Mouse (Mus musculus): ENCODE measurements at regions not wholly inside any gene's neighbourhood (a gene's known extent, or its start where the extent isn't known, plus 50 kb on each side); places are given as distances from the start of the nearest gene placed in this dataset.

DNA sequence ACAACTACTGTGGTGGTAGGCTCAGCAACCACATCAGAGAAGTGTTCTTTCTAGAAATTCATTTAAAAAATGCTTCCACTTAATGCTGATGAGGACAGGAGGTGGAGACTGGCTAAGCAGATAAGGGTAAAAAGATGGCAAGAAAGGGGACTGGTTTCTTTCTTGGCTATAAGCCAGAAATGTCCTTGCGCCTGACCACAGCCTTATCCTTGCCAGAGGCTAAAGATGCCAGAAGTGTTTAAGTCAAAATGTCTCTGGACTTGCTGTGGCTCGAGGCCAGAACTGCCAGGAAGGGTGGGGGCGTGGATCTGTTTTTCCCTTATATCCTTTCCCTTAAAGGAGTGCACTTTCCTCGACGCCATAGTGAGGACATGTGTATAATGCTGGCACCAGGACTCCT is 133.7 kb downstream of the Drd1 start:
- Histone ChIP-seq H3K27ac (no peak overlapping the region), H3K4me3 (no peak overlapping the region)
- intact Hi-C loops (cut with DNase I): no loop called here
- no peak for DNase-seq
- no peak for TF ChIP-seq CTCF (IDR thresholded peaks at IDR 0.05)

DNA sequence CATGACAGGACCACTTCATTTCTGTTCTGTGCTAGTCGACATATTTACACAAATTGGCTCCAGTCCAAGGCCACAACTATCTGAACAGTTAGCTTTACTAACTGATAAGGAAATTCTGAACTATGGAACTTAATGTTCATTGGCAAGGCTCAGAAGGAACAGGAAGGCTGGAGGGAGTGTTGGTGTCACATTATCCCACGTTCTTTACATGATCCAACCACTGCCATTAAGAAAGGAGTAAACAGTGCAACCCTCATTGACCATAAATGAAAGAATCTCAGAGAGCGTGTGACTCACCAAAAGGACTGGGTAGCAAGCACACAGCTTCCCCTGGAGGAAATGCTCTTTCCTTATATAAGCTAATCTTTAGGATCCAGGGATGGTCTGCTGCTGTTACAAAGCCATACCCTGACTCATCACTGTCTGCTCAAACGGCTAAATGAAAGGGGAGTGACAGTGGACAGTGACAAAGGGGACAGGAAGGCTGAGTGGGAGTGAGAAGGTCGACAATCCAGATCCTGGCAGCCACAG is 135.6 kb downstream of the Drd1 start:
- Histone ChIP-seq H3K4me3 (no peak overlapping the region), H3K27ac (no peak overlapping the region)
- no peak for TF ChIP-seq CTCF (IDR thresholded peaks at IDR 0.05)
- intact Hi-C loops (cut with DNase I): no loop called here
- DNase-seq: no peak

DNA sequence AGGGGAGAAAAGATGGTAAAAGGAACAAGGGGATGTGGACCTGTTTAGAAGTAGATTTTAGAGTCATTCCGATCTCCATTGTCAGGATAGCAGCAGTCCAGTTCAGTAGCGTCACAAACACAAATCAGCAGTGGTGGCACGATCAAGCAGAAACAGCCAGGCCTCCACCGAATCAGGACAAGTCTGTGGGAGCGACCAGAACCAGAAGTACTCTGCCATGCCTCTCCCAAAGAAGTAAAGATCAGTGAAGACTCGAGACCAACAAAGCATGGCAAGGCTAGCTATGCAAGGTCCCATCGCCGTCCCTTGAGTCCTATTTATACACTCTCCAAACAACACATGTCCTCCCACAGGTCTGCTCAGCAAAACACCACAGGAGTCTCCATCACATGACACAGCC is 140.0 kb downstream of the Drd1 start:
- H3K4me3 ChIP-seq: no peak overlapping the region

DNA sequence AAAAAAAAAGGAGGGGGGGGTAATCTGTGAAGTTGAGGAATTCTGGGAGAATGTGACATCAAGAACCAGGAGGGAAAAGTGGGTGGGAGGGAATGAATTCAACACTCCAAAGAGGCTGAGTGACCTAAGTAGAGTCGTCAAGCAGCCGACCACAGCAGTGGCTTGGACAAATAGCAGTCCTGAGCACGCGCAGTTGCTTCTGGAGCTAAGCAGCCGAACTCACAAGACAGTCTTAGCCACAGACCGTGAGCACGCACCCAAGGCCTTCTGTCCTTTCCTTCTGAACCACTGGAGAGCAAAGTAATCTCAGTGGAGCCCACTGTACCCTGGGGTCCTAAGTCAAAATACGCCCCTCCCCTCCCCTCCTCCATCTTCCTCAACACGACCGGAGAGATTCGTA is 141.1 kb downstream of the Drd1 start:
- DNase-seq: no peak
- Histone ChIP-seq H3K4me3 (no peak overlapping the region), H3K27ac (no peak overlapping the region)
- no peak for TF ChIP-seq CTCF (IDR thresholded peaks at IDR 0.05)
- intact Hi-C loops (cut with DNase I): no loop called here

More for the DNA sequence above, 140.0 kb downstream of the Drd1 start:
- DNase-seq: no peak
- H3K27ac ChIP-seq: no peak overlapping the region
- TF ChIP-seq CTCF (IDR thresholded peaks at IDR 0.05): no peak
- intact Hi-C loops (cut with DNase I): no loop called here

DNA sequence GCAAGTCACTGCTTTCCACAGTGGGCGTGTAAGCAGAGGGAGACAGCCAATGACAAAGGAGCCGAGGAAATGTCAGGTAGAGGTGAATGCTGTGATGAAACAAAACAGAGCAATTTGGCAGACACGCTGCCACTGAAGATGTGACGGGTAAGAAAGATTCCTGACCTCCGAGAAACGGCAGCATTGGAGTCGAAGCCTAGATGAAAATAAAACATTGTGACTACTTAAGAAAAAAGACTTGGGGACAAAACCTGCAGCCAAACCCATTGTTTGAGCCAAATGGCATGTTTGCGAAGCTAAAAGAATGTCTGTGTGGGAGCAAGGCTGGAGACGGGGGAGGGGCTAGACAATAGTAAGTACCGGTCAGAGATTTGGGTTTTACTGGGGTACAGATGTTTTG is 142.0 kb downstream of the Drd1 start:
- no peak overlapping the region for H3K4me3 ChIP-seq
- intact Hi-C loops (cut with DNase I): no loop called here
- no peak for DNase-seq

DNA sequence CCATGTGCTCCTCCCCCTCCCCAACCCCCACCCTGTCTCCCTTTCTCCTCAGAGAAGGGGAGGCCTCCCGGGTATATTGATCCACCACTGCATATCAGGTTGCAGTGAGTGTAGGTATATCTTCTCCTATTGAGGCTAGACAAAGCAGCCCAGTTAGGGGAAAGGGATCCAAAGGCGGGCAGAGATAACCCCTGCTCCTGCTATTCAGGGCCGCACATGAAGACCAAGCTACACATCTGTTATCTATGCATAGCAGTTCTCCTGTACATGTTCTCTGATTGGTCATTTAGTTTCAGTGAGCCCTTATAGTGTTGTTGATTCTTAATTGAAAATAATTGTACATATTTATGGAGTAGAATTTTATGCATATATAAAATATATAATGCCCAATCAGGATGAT is 143.7 kb downstream of the Drd1 start:
- Histone ChIP-seq H3K27ac (no peak overlapping the region), H3K4me3 (no peak overlapping the region)
- intact Hi-C loops (cut with DNase I): no loop called here
- TF ChIP-seq CTCF (IDR thresholded peaks at IDR 0.05): no peak
- DNase-seq: no peak

More for the DNA sequence above, 142.0 kb downstream of the Drd1 start:
- TF ChIP-seq CTCF (IDR thresholded peaks at IDR 0.05): no peak
- H3K27ac ChIP-seq: no peak overlapping the region

DNA sequence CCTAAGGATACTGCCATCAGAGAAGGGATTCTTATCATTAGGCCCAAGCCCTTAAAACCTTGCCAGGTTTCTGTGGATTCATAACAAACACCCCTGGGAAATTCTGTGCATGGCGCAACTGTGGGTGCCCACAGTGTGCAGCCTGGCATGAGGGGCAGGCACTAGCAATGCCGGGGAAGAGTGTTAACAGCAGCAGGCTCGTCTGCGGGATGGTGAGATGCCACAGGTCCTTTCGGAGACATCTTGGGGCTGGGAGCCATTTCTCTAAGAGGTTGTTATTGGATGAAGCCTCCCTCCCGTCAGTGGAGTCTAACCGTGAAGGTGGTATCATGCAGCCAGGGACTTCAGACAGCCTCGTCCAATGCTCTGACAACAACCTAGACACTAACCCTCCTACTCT is 144.2 kb downstream of the Drd1 start:
- Histone ChIP-seq H3K4me3 (no peak overlapping the region), H3K27ac (no peak overlapping the region)
- no peak for DNase-seq
- TF ChIP-seq CTCF (IDR thresholded peaks at IDR 0.05): no peak
- intact Hi-C loops (cut with DNase I): no loop called here

DNA sequence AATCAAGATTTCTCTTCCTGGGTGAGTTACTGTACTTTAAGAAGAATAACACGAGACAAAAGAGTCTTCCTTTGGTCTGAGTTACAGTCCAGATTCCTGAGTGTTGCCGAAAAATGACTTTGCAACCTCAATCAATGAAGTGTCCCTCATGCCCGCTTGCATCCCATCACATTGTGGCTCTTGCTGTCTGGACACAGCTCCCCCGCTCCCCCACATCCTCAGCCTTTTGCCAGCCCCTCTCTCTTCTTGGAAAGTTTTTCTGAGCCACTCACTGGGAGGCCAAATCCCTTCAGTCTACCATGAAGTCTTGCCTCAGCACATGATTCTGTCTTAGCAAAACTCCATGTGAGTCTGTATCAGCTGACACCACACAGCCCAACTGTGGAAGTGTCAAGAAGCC is 145.3 kb downstream of the Drd1 start:
- Histone ChIP-seq H3K27ac (no peak overlapping the region), H3K4me3 (no peak overlapping the region)
- intact Hi-C loops (cut with DNase I): no loop called here
- no peak for DNase-seq
- no peak for TF ChIP-seq CTCF (IDR thresholded peaks at IDR 0.05)

DNA sequence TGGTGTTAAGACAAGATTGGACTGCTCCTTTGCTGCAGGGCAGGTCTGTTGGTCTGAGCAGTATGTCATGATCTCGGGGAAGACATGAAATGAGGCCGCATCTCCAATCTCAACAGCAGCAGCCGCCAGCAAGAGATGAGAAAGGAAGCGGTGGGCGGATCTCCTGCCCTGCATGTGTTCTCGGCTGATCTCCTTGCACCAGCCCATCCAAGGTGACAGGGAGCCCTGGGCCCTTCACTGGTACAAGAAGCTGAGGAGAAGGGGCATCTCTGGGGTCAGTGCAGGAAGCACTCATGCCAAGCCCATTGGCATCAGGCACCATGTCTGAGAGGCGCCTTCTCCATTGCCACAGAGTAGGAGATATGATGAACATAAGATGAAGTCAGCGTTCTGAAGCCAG is 151.0 kb downstream of the Drd1 start:
- no peak overlapping the region for H3K4me3 ChIP-seq
- intact Hi-C loops (cut with DNase I): no loop called here
- DNase-seq: no peak
- no peak overlapping the region for H3K27ac ChIP-seq
- no peak for TF ChIP-seq CTCF (IDR thresholded peaks at IDR 0.05)

DNA sequence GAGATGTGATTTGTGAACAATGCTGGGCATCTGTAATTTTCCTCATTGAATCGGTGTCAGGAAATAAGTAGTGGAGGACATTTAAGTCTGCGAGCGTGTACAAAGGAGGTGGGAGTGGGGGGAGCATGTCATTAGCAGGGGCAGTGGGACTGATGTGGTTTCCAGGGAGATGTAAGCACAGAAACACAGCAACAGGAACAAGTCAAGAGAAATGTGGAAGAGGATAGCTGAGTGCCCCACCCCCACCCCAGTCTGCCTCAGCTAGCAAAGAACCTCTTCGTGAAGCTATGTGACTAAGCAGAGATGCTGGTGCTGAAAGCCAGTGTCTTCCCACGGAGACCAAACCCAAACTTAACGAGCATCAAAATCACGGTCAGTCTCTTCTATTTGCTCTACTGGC is 151.9 kb downstream of the Drd1 start:
- no peak overlapping the region for H3K27ac ChIP-seq
- DNase-seq: no peak
- intact Hi-C loops (cut with DNase I): no loop called here
- no peak overlapping the region for H3K4me3 ChIP-seq
- no peak for TF ChIP-seq CTCF (IDR thresholded peaks at IDR 0.05)

DNA sequence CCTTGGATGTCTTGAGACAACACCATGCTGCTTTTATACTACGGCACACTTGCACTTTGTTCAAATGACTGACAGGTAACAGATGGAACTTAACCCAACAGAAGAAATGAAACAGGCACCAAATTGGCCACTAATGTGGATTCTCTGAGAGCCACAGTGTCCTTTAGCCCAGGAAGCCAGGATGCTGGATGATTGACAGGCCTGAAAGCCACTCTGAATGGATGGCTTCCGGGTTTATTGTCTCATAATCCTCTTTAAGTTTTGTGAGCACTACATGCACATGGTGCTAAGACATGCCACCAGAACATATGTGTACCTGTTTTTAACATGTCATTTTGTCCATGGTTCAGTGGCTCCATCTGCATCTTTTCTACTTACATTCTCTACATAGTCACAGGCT is 152.7 kb downstream of the Drd1 start:
- Histone ChIP-seq H3K27ac (no peak overlapping the region), H3K4me3 (no peak overlapping the region)
- no peak for TF ChIP-seq CTCF (IDR thresholded peaks at IDR 0.05)
- no peak for DNase-seq
- intact Hi-C loops (cut with DNase I): no loop called here

DNA sequence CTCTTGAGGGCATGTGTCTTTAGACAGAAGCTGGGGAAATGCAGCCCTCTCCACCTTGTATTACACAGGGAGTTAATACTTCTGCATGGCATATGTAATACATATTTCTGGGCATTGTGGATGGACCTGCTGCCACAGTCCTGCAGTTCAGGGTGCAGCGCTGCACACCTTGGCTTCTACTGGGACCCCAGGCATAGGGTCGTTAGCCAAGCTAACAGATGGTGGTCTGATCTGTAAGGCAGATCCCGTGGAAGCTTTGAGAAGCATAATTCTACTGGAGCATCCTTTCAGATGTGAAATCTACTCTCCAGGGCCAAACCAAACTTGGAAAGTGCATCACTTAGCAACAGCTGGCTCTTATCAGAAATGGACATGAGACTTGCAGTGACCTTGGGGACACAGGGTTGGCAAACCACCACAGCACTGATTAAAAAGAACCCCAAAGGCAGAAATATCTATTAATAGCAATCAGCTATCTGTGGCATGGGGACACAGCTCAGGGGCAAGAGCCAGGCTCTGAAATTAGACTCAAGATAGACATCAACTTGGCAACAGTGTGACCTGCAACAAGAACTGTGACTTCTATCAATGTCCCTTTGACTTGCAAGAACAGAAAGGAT is 155.0 kb downstream of the Drd1 start:
- no peak for TF ChIP-seq CTCF (IDR thresholded peaks at IDR 0.05)
- DNase-seq: no peak
- H3K27ac ChIP-seq: no peak overlapping the region
- no peak overlapping the region for H3K4me3 ChIP-seq
- intact Hi-C loops (cut with DNase I): no loop called here

DNA sequence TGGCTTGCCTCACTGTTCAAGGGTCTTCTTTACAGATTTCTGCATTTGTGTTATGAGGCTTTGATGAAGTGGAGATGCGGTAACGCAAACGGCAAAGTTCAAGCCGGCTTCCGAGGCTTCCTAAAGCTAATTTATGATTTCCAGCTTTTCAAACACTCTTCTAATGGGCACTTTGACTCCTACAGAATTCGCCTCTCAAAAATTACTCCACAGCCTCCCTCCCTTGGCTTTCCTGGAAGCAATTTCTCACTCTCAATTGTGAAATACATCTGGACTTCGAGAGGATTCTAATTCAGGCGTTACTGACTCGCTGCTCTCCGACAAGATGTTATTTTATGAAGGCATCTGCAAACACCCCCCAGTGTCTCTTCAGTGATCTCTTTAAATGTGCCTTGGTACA is 157.2 kb downstream of the Drd1 start:
- no peak for DNase-seq
- intact Hi-C loops (cut with DNase I): no loop called here
- Histone ChIP-seq H3K27ac (no peak overlapping the region), H3K4me3 (no peak overlapping the region)
- TF ChIP-seq CTCF (IDR thresholded peaks at IDR 0.05): no peak

DNA sequence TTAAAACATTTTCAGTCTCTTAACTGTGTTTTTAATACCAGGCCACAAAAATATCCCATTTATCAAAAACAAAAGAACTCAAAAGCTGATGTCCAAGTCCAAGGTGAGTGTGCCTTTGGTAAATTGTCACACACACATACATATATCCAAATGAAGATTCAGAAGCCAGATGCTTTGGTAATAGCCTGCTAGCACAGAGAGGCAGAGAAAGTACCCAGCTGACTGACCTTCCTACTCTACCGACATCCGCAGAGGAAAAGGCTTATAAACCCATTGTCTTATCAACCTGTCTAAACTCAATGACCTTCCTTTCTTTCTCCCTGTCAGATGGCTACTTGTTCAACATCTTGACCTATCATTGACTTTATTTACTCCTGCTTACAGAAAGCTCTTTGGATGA is 158.3 kb downstream of the Drd1 start:
- intact Hi-C loops (cut with DNase I): no loop called here
- TF ChIP-seq CTCF (IDR thresholded peaks at IDR 0.05): no peak
- Histone ChIP-seq H3K4me3 (no peak overlapping the region), H3K27ac (no peak overlapping the region)
- DNase-seq: no peak

Measured in gastrocnemius, adult 2 months (tissue).